Mouse (Mus musculus) lung, embryonic 15.5 days (tissue): Measurements from ENCODE around the gene Jag2. TPM values are rescaled to one million over a fixed set of nuclear protein-coding genes. Genes with fewer than 3 reads are reported as not detected.

Source experiments
- ATAC-seq: fragments of 200-750 bp; cut with Nextera tagmentation; 2 replicates; pipeline ENCODE4 v1.8.0; 2017; ENCODE audit warnings: moderate number of reproducible peaks, borderline replicate concordance; ENCODE audit not compliant: low FRiP score, low TSS enrichment; ENCODE audit errors: extremely low read depth
- H3K27ac ChIP-seq: fragments of 300-500 bp; sonication (generic); 2 replicates; pipeline ENCODE4 v1.5.1; 2015; ENCODE audit warnings: moderate library complexity, mild to moderate bottlenecking, inconsistent platforms
- H3K27me3 ChIP-seq: fragments of 300-500 bp; sonication (generic); 2 replicates; pipeline ENCODE4 v1.6.1; 2015; ENCODE audit warnings: inconsistent platforms
- H3K36me3 ChIP-seq: fragments of 300-500 bp; sonication (generic); 2 replicates; pipeline ENCODE4 v1.6.1; 2015; ENCODE audit warnings: inconsistent platforms
- H3K4me1 ChIP-seq: fragments of 300-500 bp; sonication (generic); 2 replicates; pipeline ENCODE4 v1.6.1; 2015; ENCODE audit warnings: inconsistent platforms
- H3K4me2 ChIP-seq: fragments of 300-500 bp; sonication (generic); 2 replicates; pipeline ENCODE4 v1.6.1; 2015; ENCODE audit warnings: inconsistent platforms, mild to moderate bottlenecking, moderate library complexity
- H3K4me3 ChIP-seq: fragments of 300-500 bp; sonication (generic); 2 replicates; pipeline ENCODE4 v1.5.1; 2015; ENCODE audit warnings: mild to moderate bottlenecking, inconsistent platforms
- H3K9ac ChIP-seq: fragments of 300-500 bp; sonication (generic); 2 replicates; pipeline ENCODE4 v1.6.1; 2015; ENCODE audit warnings: inconsistent platforms
- H3K9me3 ChIP-seq: fragments of 300-500 bp; sonication (generic); 2 replicates; pipeline ENCODE4 v1.6.1; 2016; ENCODE audit warnings: inconsistent platforms
- WGBS: fragments of 180-500 bp; shearing (Covaris S2); methylation state at CpG from one replicate; pipeline ENCODE4 v1.1.7; 2015; 5-methylcytosine and 5-hydroxymethylcytosine counted together
- polyA plus RNA-seq: library from polyadenylated mRNA; unstranded; fragments of >200 nt; fragmentation: Nextera tagmentation; extraction: Ambion mirVana; gene quantifications from 2 replicates; pipeline ENCODE4 v1.2.1, GENCODE M21; 2015

Jag2 gene
- polyA plus RNA-seq, 1 experiment from 2014 or later, result 6.2 TPM

- peaks cover 37% of the 10 kb centered on the region for H3K4me1 ChIP-seq
- no peaks in the 10 kb centered on the region for H3K27me3 ChIP-seq
- WGBS, result 70% methylated on average over 3 of the region's 3 CpGs
- no peaks in the 10 kb centered on the region for H3K9me3 ChIP-seq
- no peak overlapping the region for H3K4me2 ChIP-seq
- H3K36me3 ChIP-seq, result no peaks in the 10 kb centered on the region
- no peak overlapping the region for H3K9ac ChIP-seq
- ATAC-seq, result no peak
- no peak overlapping the region for H3K4me3 ChIP-seq
- 0 out of 2 replicates have a peak overlapping the region, but pooled peaks have one; percentile 24 for H3K27ac ChIP-seq
Observed at GRCm38 (mm10) chr12:112952926-112953565, 23.5 kb upstream of the Jag2 start.

- WGBS, result 46% methylated on average over 8 of the region's 8 CpGs
- Histone ChIP-seq H3K27ac (0 out of 2 replicates have a peak overlapping the region, but pooled peaks have one; percentile 52), H3K9ac (no peak overlapping the region), H3K4me2 (no peak overlapping the region), H3K36me3 (no peaks in the 10 kb centered on the region), H3K4me1 (peaks cover 37% of the 10 kb centered on the region), H3K4me3 (no peak overlapping the region), H3K27me3 (no peaks in the 10 kb centered on the region), H3K9me3 (no peaks in the 10 kb centered on the region)
- ATAC-seq, result no peak
Observed at GRCm38 (mm10) chr12:112952433-112952832, 22.9 kb upstream of the Jag2 start.

- no peak overlapping the region; the same call in 1 of the 2 replicates for H3K4me3 ChIP-seq
- 21% methylated on average over 7 of the region's 7 CpGs for WGBS
- ATAC-seq, result no peak
- H3K9ac ChIP-seq, result no peak overlapping the region
- no peaks in the 10 kb centered on the region for H3K36me3 ChIP-seq
- peak overlapping the region; percentile 88 for H3K27ac ChIP-seq
- H3K4me2 ChIP-seq, result peak overlapping the region; percentile 83
- H3K27me3 ChIP-seq, result no peaks in the 10 kb centered on the region
- no peaks in the 10 kb centered on the region for H3K9me3 ChIP-seq
- peaks cover 37% of the 10 kb centered on the region for H3K4me1 ChIP-seq
Observed at GRCm38 (mm10) chr12:112951150-112951842, 21.7 kb upstream of the Jag2 start.

GRCm38 (mm10) chr12:112950761-112951129, 21.2 kb upstream of the Jag2 start:
- Histone ChIP-seq H3K27ac (peak overlapping the region; percentile 88), H3K4me1 (peaks cover 37% of the 10 kb centered on the region), H3K4me3 (peak overlapping the region; percentile 58), H3K36me3 (no peaks in the 10 kb centered on the region), H3K9ac (peak overlapping the region; percentile 60; the same call in 1 of the 2 replicates), H3K9me3 (no peaks in the 10 kb centered on the region), H3K4me2 (peak overlapping the region; percentile 83), H3K27me3 (no peaks in the 10 kb centered on the region)
- ATAC-seq, result no peak; the same call in 1 of the 2 replicates
- WGBS, result 2% methylated on average over 6 of the region's 6 CpGs

GRCm38 (mm10) chr12:112950040-112950760, 20.6 kb upstream of the Jag2 start:
- Histone ChIP-seq H3K4me1 (peaks cover 37% of the 10 kb centered on the region), H3K4me3 (peak overlapping the region; percentile 58), H3K27me3 (no peaks in the 10 kb centered on the region), H3K27ac (peak overlapping the region; percentile 88), H3K9me3 (no peaks in the 10 kb centered on the region), H3K36me3 (no peaks in the 10 kb centered on the region), H3K9ac (peak overlapping the region; percentile 60), H3K4me2 (peak overlapping the region; percentile 83)
- peak; percentile 87 for ATAC-seq
- WGBS, result under 1% methylated on average over 58 of the region's 58 CpGs

- WGBS, result 29% methylated on average over 4 of the region's 4 CpGs
Observed at GRCm38 (mm10) chr12:112947307-112947706, 17.7 kb upstream of the Jag2 start.

GRCm38 (mm10) chr12:112943669-112944068, 14.1 kb upstream of the Jag2 start:
- Histone ChIP-seq H3K4me2 (no peak overlapping the region), H3K27me3 (no peaks in the 10 kb centered on the region), H3K4me3 (no peak overlapping the region), H3K4me1 (peaks cover 23% of the 10 kb centered on the region), H3K9me3 (no peaks in the 10 kb centered on the region), H3K27ac (no peak overlapping the region), H3K9ac (no peak overlapping the region), H3K36me3 (no peaks in the 10 kb centered on the region)
- WGBS, result 67% methylated on average over 2 of the region's 2 CpGs
- ATAC-seq, result no peak

More at GRCm38 (mm10) chr12:112947307-112947706, 17.7 kb upstream of the Jag2 start:
- H3K36me3 ChIP-seq, result no peaks in the 10 kb centered on the region
- H3K27ac ChIP-seq, result peak overlapping the region; percentile 78
- no peak overlapping the region for H3K4me3 ChIP-seq
- no peaks in the 10 kb centered on the region for H3K27me3 ChIP-seq
- ATAC-seq, result no peak
- no peaks in the 10 kb centered on the region for H3K9me3 ChIP-seq
- H3K4me1 ChIP-seq, result peaks cover 30% of the 10 kb centered on the region
- peak overlapping the region; percentile 13; the same call in 1 of the 2 replicates for H3K9ac ChIP-seq
- no peak overlapping the region for H3K4me2 ChIP-seq

- Histone ChIP-seq H3K27me3 (no peaks in the 10 kb centered on the region), H3K36me3 (no peaks in the 10 kb centered on the region), H3K4me1 (peaks cover 31% of the 10 kb centered on the region), H3K9me3 (no peaks in the 10 kb centered on the region), H3K27ac (peak within 1 kb of the TSS; percentile 93), H3K4me2 (peak within 1 kb of the TSS; percentile 86), H3K4me3 (peak within 1 kb of the TSS; percentile 89), H3K9ac (peak within 1 kb of the TSS; percentile 86)
- ATAC-seq, result peak; percentile 81
- 1% methylated on average over 58 of the region's 58 CpGs for WGBS
Observed at GRCm38 (mm10) chr12:112941776-112942713, 12.5 kb upstream of the Jag2 start, which contains the start of gene Nudt14. Gene Nudt14 (minus strand): TSS chr12:112942124.

- ATAC-seq, result 0 out of 2 replicates have a peak, but pooled peaks have one; percentile 0
- peak overlapping the region; percentile 89 for H3K4me3 ChIP-seq
- 36% methylated on average over 10 of the region's 10 CpGs for whole genome bisulfite sequencing
Observed at GRCm38 (mm10) chr12:112941156-112941775, 11.7 kb upstream of the Jag2 start.

GRCm38 (mm10) chr12:112940710-112941109, 11.1 kb upstream of the Jag2 start:
- Histone ChIP-seq H3K27me3 (no peaks in the 10 kb centered on the region), H3K9ac (no peak overlapping the region), H3K4me3 (no peak overlapping the region), H3K36me3 (no peaks in the 10 kb centered on the region), H3K9me3 (no peaks in the 10 kb centered on the region), H3K27ac (peak overlapping the region; percentile 93; the same call in 1 of the 2 replicates), H3K4me1 (peaks cover 31% of the 10 kb centered on the region), H3K4me2 (peak overlapping the region; percentile 86; the same call in 1 of the 2 replicates)
- WGBS, result 62% methylated on average over 9 of the region's 9 CpGs
- no peak for ATAC-seq

More at GRCm38 (mm10) chr12:112941156-112941775, 11.7 kb upstream of the Jag2 start:
- H3K4me1 ChIP-seq, result peaks cover 31% of the 10 kb centered on the region
- H3K27ac ChIP-seq, result peak overlapping the region; percentile 93
- no peaks in the 10 kb centered on the region for H3K36me3 ChIP-seq
- no peaks in the 10 kb centered on the region for H3K27me3 ChIP-seq
- peak overlapping the region; percentile 86 for H3K4me2 ChIP-seq
- H3K9ac ChIP-seq, result peak overlapping the region; percentile 86
- H3K9me3 ChIP-seq, result no peaks in the 10 kb centered on the region
